Mouse (Mus musculus) midbrain, embryonic 10.5 days (tissue): ENCODE measurements around the gene Gm10188. TPM values are rescaled to one million over a fixed set of nuclear protein-coding genes. Genes with fewer than 3 reads are reported as not detected.
A peak's percentile ranks its signal among the peaks of the same experiment; 100 is the strongest.

Experiments
- DNase-seq: peaks from one replicate; pipeline ENCODE4 v3.0.0-alpha.2; 2017; ENCODE audit warnings: low spot score
- H3K27ac ChIP-seq: fragments of 300-500 bp; sonication (generic); replicated peaks from 2 replicates; pipeline ENCODE4 v1.5.1; 2016; ENCODE audit warnings: mild to moderate bottlenecking
- H3K27me3 ChIP-seq: fragments of 300-500 bp; sonication (generic); 2 replicates; pipeline ENCODE4 v1.6.1; 2016; ENCODE audit warnings: low read depth, mild to moderate bottlenecking; ENCODE audit not compliant: poor library complexity, severe bottlenecking
- H3K36me3 ChIP-seq: fragments of 300-500 bp; sonication (generic); 2 replicates; pipeline ENCODE4 v1.6.1; 2016; ENCODE audit warnings: mild to moderate bottlenecking, moderate library complexity
- H3K4me1 ChIP-seq: fragments of 300-500 bp; sonication (generic); 2 replicates; pipeline ENCODE4 v1.6.1; 2016
- H3K4me3 ChIP-seq: fragments of 300-500 bp; sonication (generic); 2 replicates; pipeline ENCODE4 v1.5.1; 2016; ENCODE audit warnings: mild to moderate bottlenecking, moderate library complexity
- H3K9me3 ChIP-seq: fragments of 300-500 bp; sonication (generic); replicated peaks from 2 replicates; pipeline ENCODE4 v1.6.1; 2016; ENCODE audit warnings: mild to moderate bottlenecking
- WGBS: fragments of 180-500 bp; shearing (Covaris S2); methylation state at CpG from one replicate; pipeline ENCODE4 v1.1.7; 2016; 5-methylcytosine and 5-hydroxymethylcytosine counted together
- microRNA counts: library from miRNA; unstranded; fragments of <30 nt; microRNA quantifications from one replicate; lab custom pipeline; 2017
- microRNA-seq: library from miRNA; unstranded; fragments of <30 nt; microRNA quantifications from one replicate; pipeline ENCODE4, GENCODE M21; 2017
- polyA plus RNA-seq: library from polyadenylated mRNA; unstranded; fragments of >200 nt; fragmentation: Nextera tagmentation; extraction: Ambion mirVana; gene quantifications from 2 replicates; pipeline ENCODE4 v1.2.1, GENCODE M21; 2016

Gm10188 gene
- polyA plus RNA-seq, 1 experiment from 2014 or later: 0.23 TPM

- H3K27me3 ChIP-seq: peaks cover 64% of the 10 kb centered on the region
- WGBS: under 1% methylated on average over 49 of the region's 50 CpGs
- H3K9me3 ChIP-seq: no peaks in the 10 kb centered on the region
- peaks cover 15% of the 10 kb centered on the region for H3K36me3 ChIP-seq
- peak overlapping the region; percentile 86 for H3K4me3 ChIP-seq
- peak; percentile 92 for DNase-seq
- peak overlapping the region; percentile 100 for H3K27ac ChIP-seq
- peaks cover 76% of the 10 kb centered on the region for H3K4me1 ChIP-seq
These were observed 39.5 kb downstream of the Gm10188 start for GRCm38 (mm10) chr1:132190040-132190513.

GRCm38 (mm10) chr1:132189231-132189630 is 40.3 kb downstream of the Gm10188 start:
- no peak for DNase-seq
- peaks cover 67% of the 10 kb centered on the region for H3K4me1 ChIP-seq
- peak overlapping the region; percentile 86 for H3K4me3 ChIP-seq
- peaks cover 10% of the 10 kb centered on the region for H3K36me3 ChIP-seq
- peak overlapping the region; percentile 100 for H3K27ac ChIP-seq
- H3K27me3 ChIP-seq: peaks cover 64% of the 10 kb centered on the region
- H3K9me3 ChIP-seq: no peaks in the 10 kb centered on the region
- WGBS: 55% methylated on average over 4 of the region's 4 CpGs

GRCm38 (mm10) chr1:132188442-132189066 is 41.0 kb downstream of the Gm10188 start:
- H3K4me3 ChIP-seq: no peak overlapping the region
- peaks cover 61% of the 10 kb centered on the region for H3K4me1 ChIP-seq
- peak; percentile 16 for DNase-seq
- WGBS: 50% methylated on average over 9 of the region's 9 CpGs
- no peaks in the 10 kb centered on the region for H3K9me3 ChIP-seq
- peaks cover 61% of the 10 kb centered on the region for H3K27me3 ChIP-seq
- peak overlapping the region; percentile 100; the same call in 1 of the 2 replicates for H3K27ac ChIP-seq
- peaks cover 3% of the 10 kb centered on the region for H3K36me3 ChIP-seq

- 75% methylated on average over 4 of the region's 4 CpGs for WGBS
- Histone ChIP-seq H3K27ac (no peak overlapping the region), H3K9me3 (no peaks in the 10 kb centered on the region), H3K4me1 (peaks cover 45% of the 10 kb centered on the region), H3K27me3 (peaks cover 43% of the 10 kb centered on the region), H3K4me3 (no peak overlapping the region), H3K36me3 (no peaks in the 10 kb centered on the region)
- no peak for DNase-seq
These were observed 43.3 kb downstream of the Gm10188 start for GRCm38 (mm10) chr1:132186303-132186702.

MicroRNAs encoded within 50 kb of the gene (microRNA counts, 519-probe panel; counts per million panel counts)
- 7,451 counts per million, percentile 75 among the panel's probes with 10 or more counts for microRNA mmu-miR-135b (lab: Ali Mortazavi, UCI)

Small RNA genes within 50 kb of the gene (microRNA-seq; reads per million reads assigned to microRNA genes)
- gene Mir135b: 4,714 reads per million, percentile 90 among the genes with 10 or more reads in this experiment

Other genes with a start within 250 kb of the Gm10188 start
- gene Elk4, start 222.2 kb downstream of the Gm10188 start, polyA plus RNA-seq: 12.5 and 13.3 TPM in 2 replicates
- 8.1 and 12.1 TPM in 2 replicates for gene Mfsd4a, start 161.7 kb downstream of the Gm10188 start, polyA plus RNA-seq
- gene Cdk18, start 90.1 kb downstream of the Gm10188 start, polyA plus RNA-seq: 0.68 and 0.72 TPM in 2 replicates
- 6.2 and 8.4 TPM in 2 replicates for gene Lemd1, start 38.3 kb downstream of the Gm10188 start, polyA plus RNA-seq
- 2.3 and 4.0 TPM in 2 replicates for gene AC124108.1, start 38.3 kb downstream of the Gm10188 start, polyA plus RNA-seq
- gene Klhdc8a, start 68.9 kb upstream of the Gm10188 start, polyA plus RNA-seq: 1.4 and 2.8 TPM in 2 replicates
- gene Nuak2, start 86.4 kb upstream of the Gm10188 start, polyA plus RNA-seq: 87.1 and 101 TPM in 2 replicates
- gene Tmcc2, start 161.5 kb upstream of the Gm10188 start, polyA plus RNA-seq: 9.6 and 13.3 TPM in 2 replicates
- 11.8 and 13.9 TPM in 2 replicates for gene Dstyk, start 187.8 kb upstream of the Gm10188 start, polyA plus RNA-seq
- 57.3 and 59.6 TPM in 2 replicates for gene Rbbp5, start 247.6 kb upstream of the Gm10188 start, polyA plus RNA-seq